Mouse (Mus musculus) brain, embryonic 14.5 days (tissue): ENCODE results near the gene Pcp2.

Source experiments
- CTCF ChIP-seq: fragments of 200-500 bp; IDR thresholded peaks from 2 replicates; pipeline ENCODE4 v1.5.1; 2012; ENCODE audit warnings: inconsistent platforms, mild to moderate bottlenecking, moderate library complexity, borderline replicate concordance; ENCODE audit not compliant: insufficient read depth, insufficient read length; ENCODE audit errors: extremely low read depth
- POLR2A ChIP-seq: fragments of 200-500 bp; IDR thresholded peaks from 2 replicates; pipeline ENCODE4 v1.6.1; 2012; ENCODE audit warnings: mild to moderate bottlenecking, inconsistent platforms, borderline replicate concordance; ENCODE audit not compliant: poor library complexity, insufficient read depth, insufficient read length, severe bottlenecking; ENCODE audit errors: extremely low read depth

- TF ChIP-seq CTCF: no peak
- TF ChIP-seq POLR2A: no peak
These were observed 45.0 kb upstream of the Pcp2 start for GRCm38 (mm10) chr8:3670388-3670787.
